Mouse (Mus musculus) limb, embryonic 15.5 days (tissue): ENCODE measurements around the gene Tmem214. TPM values are rescaled to one million over a fixed set of nuclear protein-coding genes. Genes with fewer than 3 reads are reported as not detected.
A peak's percentile ranks its signal among the peaks of the same experiment; 100 is the strongest.

Experiments used
- ATAC-seq: fragments of 200-750 bp; cut with Nextera tagmentation; 2 replicates; pipeline ENCODE4 v1.8.0; 2017; ENCODE audit warnings: low read depth, moderate TSS enrichment; ENCODE audit not compliant: insufficient number of reproducible peaks, low FRiP score, low TSS enrichment
- H3K27ac ChIP-seq: fragments of 300-500 bp; sonication (generic); 2 replicates; pipeline ENCODE4 v1.5.1; 2015; ENCODE audit warnings: moderate library complexity, mild to moderate bottlenecking, inconsistent platforms
- H3K27me3 ChIP-seq: fragments of 300-500 bp; sonication (generic); 2 replicates; pipeline ENCODE4 v1.6.1; 2015; ENCODE audit warnings: inconsistent platforms
- H3K36me3 ChIP-seq: fragments of 300-500 bp; sonication (generic); 2 replicates; pipeline ENCODE4 v1.6.1; 2015; ENCODE audit warnings: inconsistent platforms
- H3K4me1 ChIP-seq: fragments of 300-500 bp; sonication (generic); 2 replicates; pipeline ENCODE4 v1.6.1; 2015; ENCODE audit warnings: inconsistent platforms
- H3K4me2 ChIP-seq: fragments of 300-500 bp; sonication (generic); 2 replicates; pipeline ENCODE4 v1.6.1; 2015; ENCODE audit warnings: mild to moderate bottlenecking, inconsistent platforms
- H3K4me3 ChIP-seq: fragments of 300-500 bp; sonication (generic); 2 replicates; pipeline ENCODE4 v1.5.1; 2015; ENCODE audit warnings: mild to moderate bottlenecking, inconsistent platforms
- H3K9ac ChIP-seq: fragments of 300-500 bp; sonication (generic); 2 replicates; pipeline ENCODE4 v1.6.1; 2015; ENCODE audit warnings: inconsistent platforms
- H3K9me3 ChIP-seq: fragments of 300-500 bp; sonication (generic); 2 replicates; pipeline ENCODE4 v1.6.1; 2016; ENCODE audit warnings: inconsistent platforms
- WGBS: fragments of 180-500 bp; shearing (Covaris S2); methylation state at CpG from one replicate; pipeline ENCODE4 v1.1.7; 2015; 5-methylcytosine and 5-hydroxymethylcytosine counted together
- polyA plus RNA-seq: library from polyadenylated mRNA; unstranded; fragments of >200 nt; fragmentation: Nextera tagmentation; extraction: Ambion mirVana; gene quantifications from 2 replicates; pipeline ENCODE4 v1.2.1, GENCODE M21; 2015

The Tmem214 gene
- polyA plus RNA-seq, 1 experiment from 2014 or later, result 97.9 TPM

GRCm38 (mm10) chr5:30917348-30917747 lies 49.5 kb downstream of the Tmem214 start:
- H3K9me3 ChIP-seq, result no peaks in the 10 kb centered on the region
- ATAC-seq, result no peak
- peaks cover 91% of the 10 kb centered on the region for H3K4me1 ChIP-seq
- H3K4me2 ChIP-seq, result no peak overlapping the region
- H3K27ac ChIP-seq, result peak overlapping the region; percentile 40
- no peaks in the 10 kb centered on the region for H3K27me3 ChIP-seq
- H3K36me3 ChIP-seq, result peaks cover 44% of the 10 kb centered on the region
- H3K4me3 ChIP-seq, result no peak overlapping the region
- 88% methylated on average over 11 of the region's 11 CpGs for WGBS
- no peak overlapping the region for H3K9ac ChIP-seq

GRCm38 (mm10) chr5:30917891-30918670 lies 50.3 kb downstream of the Tmem214 start:
- Histone ChIP-seq H3K4me2 (no peak overlapping the region), H3K9me3 (no peaks in the 10 kb centered on the region), H3K4me3 (no peak overlapping the region), H3K36me3 (peaks cover 44% of the 10 kb centered on the region), H3K4me1 (peaks cover 91% of the 10 kb centered on the region), H3K27me3 (no peaks in the 10 kb centered on the region), H3K27ac (peak overlapping the region; percentile 54; the same call in 1 of the 2 replicates), H3K9ac (no peak overlapping the region)
- WGBS, result 87% methylated on average over 31 of the region's 31 CpGs
- no peak for ATAC-seq

GRCm38 (mm10) chr5:30918691-30919090 lies 50.9 kb downstream of the Tmem214 start:
- H3K27ac ChIP-seq, result 0 out of 2 replicates have a peak overlapping the region, but pooled peaks have one; percentile 54
- H3K9me3 ChIP-seq, result no peaks in the 10 kb centered on the region
- WGBS, result 71% methylated on average over 8 of the region's 8 CpGs
- no peaks in the 10 kb centered on the region for H3K27me3 ChIP-seq
- no peak overlapping the region for H3K9ac ChIP-seq
- H3K4me1 ChIP-seq, result peaks cover 86% of the 10 kb centered on the region
- H3K4me3 ChIP-seq, result no peak overlapping the region
- no peak for ATAC-seq
- H3K36me3 ChIP-seq, result peaks cover 44% of the 10 kb centered on the region
- H3K4me2 ChIP-seq, result no peak overlapping the region

GRCm38 (mm10) chr5:30919831-30920614 lies 52.2 kb downstream of the Tmem214 start:
- Histone ChIP-seq H3K4me2 (no peak overlapping the region), H3K27me3 (no peaks in the 10 kb centered on the region), H3K36me3 (peaks cover 44% of the 10 kb centered on the region), H3K4me3 (no peak overlapping the region), H3K9me3 (no peaks in the 10 kb centered on the region), H3K4me1 (peaks cover 76% of the 10 kb centered on the region), H3K9ac (no peak overlapping the region), H3K27ac (peak overlapping the region; percentile 67)
- ATAC-seq, result 0 out of 2 replicates have a peak, but pooled peaks have one; percentile 20
- 64% methylated on average over 11 of the region's 11 CpGs for WGBS

GRCm38 (mm10) chr5:30920621-30921020 lies 52.8 kb downstream of the Tmem214 start:
- no peak for ATAC-seq
- H3K9ac ChIP-seq, result no peak overlapping the region
- H3K36me3 ChIP-seq, result peaks cover 46% of the 10 kb centered on the region
- H3K4me3 ChIP-seq, result no peak overlapping the region
- 69% methylated on average over 19 of the region's 19 CpGs for WGBS
- peaks cover 70% of the 10 kb centered on the region for H3K4me1 ChIP-seq
- H3K27me3 ChIP-seq, result no peaks in the 10 kb centered on the region
- H3K9me3 ChIP-seq, result no peaks in the 10 kb centered on the region
- peak overlapping the region; percentile 67; the same call in 1 of the 2 replicates for H3K27ac ChIP-seq
- H3K4me2 ChIP-seq, result no peak overlapping the region

GRCm38 (mm10) chr5:30921256-30922033 lies 53.6 kb downstream of the Tmem214 start, which contains the start of gene Khk:
Gene Khk (plus strand): TSS chr5:30921431.
- Histone ChIP-seq H3K4me3 (peak within 1 kb of the TSS; percentile 49), H3K9me3 (no peaks in the 10 kb centered on the region), H3K4me2 (peak within 1 kb of the TSS; percentile 76), H3K9ac (peak within 1 kb of the TSS; percentile 42), H3K27ac (peak within 1 kb of the TSS; percentile 92), H3K27me3 (no peaks in the 10 kb centered on the region), H3K36me3 (peaks cover 46% of the 10 kb centered on the region), H3K4me1 (peaks cover 65% of the 10 kb centered on the region)
- peak; percentile 83 for ATAC-seq
- under 1% methylated on average over 38 of the region's 40 CpGs for WGBS

- WGBS, result 69% methylated on average over 10 of the region's 10 CpGs
- Histone ChIP-seq H3K9ac (no peak overlapping the region), H3K27ac (peak overlapping the region; percentile 92), H3K9me3 (no peaks in the 10 kb centered on the region), H3K4me1 (peaks cover 54% of the 10 kb centered on the region), H3K27me3 (no peaks in the 10 kb centered on the region), H3K4me3 (peak overlapping the region; percentile 49; the same call in 1 of the 2 replicates), H3K4me2 (peak overlapping the region; percentile 76), H3K36me3 (peaks cover 38% of the 10 kb centered on the region)
- no peak for ATAC-seq
Observed at GRCm38 (mm10) chr5:30922581-30923041, 54.8 kb downstream of the Tmem214 start.

GRCm38 (mm10) chr5:30923119-30923518 lies 55.3 kb downstream of the Tmem214 start:
- ATAC-seq, result no peak
- no peak overlapping the region for H3K4me2 ChIP-seq
- H3K4me3 ChIP-seq, result no peak overlapping the region
- peaks cover 51% of the 10 kb centered on the region for H3K4me1 ChIP-seq
- peaks cover 32% of the 10 kb centered on the region for H3K36me3 ChIP-seq
- 80% methylated on average over 6 of the region's 6 CpGs for WGBS
- H3K9me3 ChIP-seq, result no peaks in the 10 kb centered on the region
- no peaks in the 10 kb centered on the region for H3K27me3 ChIP-seq
- no peak overlapping the region for H3K27ac ChIP-seq
- no peak overlapping the region for H3K9ac ChIP-seq

GRCm38 (mm10) chr5:30924614-30925013 lies 56.8 kb downstream of the Tmem214 start:
- H3K4me2 ChIP-seq, result no peak overlapping the region
- no peaks in the 10 kb centered on the region for H3K27me3 ChIP-seq
- no peak overlapping the region for H3K27ac ChIP-seq
- no peak overlapping the region for H3K4me3 ChIP-seq
- peaks cover 36% of the 10 kb centered on the region for H3K4me1 ChIP-seq
- no peaks in the 10 kb centered on the region for H3K9me3 ChIP-seq
- no peak for ATAC-seq
- H3K36me3 ChIP-seq, result peaks cover 18% of the 10 kb centered on the region
- 72% methylated on average over 8 of the region's 8 CpGs for WGBS
- H3K9ac ChIP-seq, result no peak overlapping the region

- WGBS, result 88% methylated on average over 5 of the region's 5 CpGs
- no peak overlapping the region for H3K4me2 ChIP-seq
- peaks cover 31% of the 10 kb centered on the region for H3K4me1 ChIP-seq
- H3K9me3 ChIP-seq, result no peaks in the 10 kb centered on the region
- H3K4me3 ChIP-seq, result no peak overlapping the region
- H3K36me3 ChIP-seq, result peaks cover 11% of the 10 kb centered on the region
- no peaks in the 10 kb centered on the region for H3K27me3 ChIP-seq
- no peak for ATAC-seq
- no peak overlapping the region for H3K9ac ChIP-seq
- no peak overlapping the region for H3K27ac ChIP-seq
Observed at GRCm38 (mm10) chr5:30925217-30925616, 57.4 kb downstream of the Tmem214 start.

GRCm38 (mm10) chr5:30926073-30926472 lies 58.3 kb downstream of the Tmem214 start:
- no peak for ATAC-seq
- Histone ChIP-seq H3K4me2 (no peak overlapping the region), H3K36me3 (peaks cover 3% of the 10 kb centered on the region; the same call in 1 of the 2 replicates), H3K9me3 (no peaks in the 10 kb centered on the region), H3K9ac (no peak overlapping the region), H3K27me3 (no peaks in the 10 kb centered on the region), H3K4me3 (no peak overlapping the region), H3K27ac (no peak overlapping the region), H3K4me1 (peaks cover 25% of the 10 kb centered on the region)
- WGBS, result 73% methylated on average over 2 of the region's 2 CpGs
